Mouse (Mus musculus) adrenal gland, postnatal 25 days (tissue): ENCODE data around the gene Trappc2l. TPM values are rescaled to one million over a fixed set of nuclear protein-coding genes. Genes with fewer than 3 reads are reported as not detected.
A peak's percentile ranks its signal among the peaks of the same experiment; 100 is the strongest.

Source experiments
- DNase-seq: peaks from one replicate; pipeline ENCODE4 v3.0.0; 2021; ENCODE audit warnings: mixed read lengths
- microRNA-seq, 2 experiments: library from miRNA; unstranded; fragments of <30 nt; microRNA quantifications; one replicate each; pipeline ENCODE4 v1.2.0; 2021
- total RNA-seq: library from RNA; stranded (reverse); gene quantifications from 2 replicates; pipeline ENCODE4 v1.2.3, GENCODE M21; 2021

The Trappc2l gene
- total RNA-seq, 1 experiment from 2014 or later = 63.3 TPM

- DNase-seq = peak; percentile 84
Observed at GRCm38 (mm10) chr8:122656056-122656999, 44.9 kb downstream of the Trappc2l start.

DNA sequence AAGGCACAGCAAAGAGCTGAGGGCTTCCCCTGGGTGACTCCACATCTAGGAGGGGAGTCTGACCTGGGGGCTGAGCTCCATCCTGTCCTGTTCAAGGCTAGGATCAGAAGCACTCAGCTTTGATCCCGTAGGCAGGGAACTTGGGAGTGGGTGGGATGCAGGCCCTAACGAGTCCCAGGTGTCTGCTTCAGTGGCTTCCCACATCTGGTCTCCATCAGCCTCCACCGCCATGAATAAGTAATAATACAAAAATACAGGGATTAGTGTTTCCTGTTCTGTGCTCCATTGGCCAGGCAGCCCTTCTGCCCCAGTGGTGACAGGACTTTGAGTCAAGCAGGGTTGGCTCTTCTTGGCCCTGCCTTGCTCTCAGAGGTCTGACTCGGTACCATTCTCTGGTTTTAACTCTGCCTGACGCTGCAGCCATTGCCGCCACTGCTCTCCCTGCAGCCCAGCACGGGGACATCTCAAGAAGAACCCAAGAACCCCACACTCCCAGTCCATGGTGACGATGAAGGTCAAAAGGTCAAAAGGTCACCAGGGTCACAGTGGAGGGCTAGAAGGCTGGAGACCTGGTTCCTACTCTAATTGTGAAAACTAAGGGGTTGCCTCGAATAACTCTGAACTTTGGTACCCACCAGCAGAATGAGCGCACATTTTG lies 46.8 kb downstream of the Trappc2l start:
- DNase-seq = no peak

GRCm38 (mm10) chr8:122658807-122659160 lies 47.3 kb downstream of the Trappc2l start:
- DNase-seq = no peak

DNA sequence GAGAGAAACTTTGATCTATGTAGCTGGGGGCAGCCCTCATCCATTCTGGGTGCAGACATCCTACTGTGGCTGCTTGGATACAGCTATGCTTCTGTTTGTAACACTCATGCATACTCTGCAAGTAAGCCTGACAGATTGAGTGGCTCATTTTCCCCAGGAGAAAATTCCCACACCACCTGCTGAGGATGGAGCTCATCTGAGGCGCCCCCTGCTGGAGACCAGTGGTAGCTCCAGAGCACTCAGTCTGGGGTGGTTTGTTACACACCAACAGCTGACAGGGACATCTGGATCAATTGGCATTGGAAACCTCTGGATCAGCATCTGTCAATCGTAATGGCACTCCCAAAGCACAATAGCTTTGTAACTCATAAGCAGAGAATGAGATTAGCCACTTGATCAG lies 48.6 kb downstream of the Trappc2l start:
- DNase-seq = no peak

- DNase-seq = no peak
Observed at GRCm38 (mm10) chr8:122661138-122661537, 49.7 kb downstream of the Trappc2l start.

- no peak for DNase-seq
Observed at GRCm38 (mm10) chr8:122661894-122662293, 50.5 kb downstream of the Trappc2l start.

GRCm38 (mm10) chr8:122663106-122663505 lies 51.7 kb downstream of the Trappc2l start:
- no peak for DNase-seq

DNA sequence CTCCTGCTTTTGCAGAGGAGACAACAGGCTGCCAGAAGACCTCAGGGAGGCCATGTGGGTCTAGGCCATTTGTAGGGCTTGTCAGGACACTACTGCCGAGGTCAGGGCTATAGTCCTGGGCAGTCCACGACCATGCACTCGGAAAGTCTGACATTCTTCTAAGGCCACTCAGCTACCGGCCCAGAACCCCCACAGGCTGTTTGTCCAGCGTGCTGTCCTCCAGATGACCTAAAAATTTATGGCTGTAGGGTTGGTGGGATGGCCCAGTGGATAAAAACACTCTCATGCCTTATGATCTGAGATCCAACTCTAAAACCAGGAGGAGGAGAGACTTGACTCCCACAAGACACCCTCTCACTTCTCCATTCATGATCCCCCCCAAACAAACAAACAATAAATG lies 52.2 kb downstream of the Trappc2l start:
- DNase-seq = no peak

- no peak for DNase-seq
Observed at GRCm38 (mm10) chr8:122665221-122665620, 53.8 kb downstream of the Trappc2l start.

- peak; percentile 84 for DNase-seq
Observed at GRCm38 (mm10) chr8:122665667-122666316, 54.4 kb downstream of the Trappc2l start.

Small RNA genes lying within 50 kb of the gene (microRNA-seq; reads per million reads assigned to microRNA genes)
- 0 reads per million in 2 experiments for gene Mir6396

Other genes with a start within 250 kb of the Trappc2l start
- 49.8 and 52.2 TPM in 2 replicates for gene Zc3h18, start 235.0 kb upstream of the Trappc2l start, total RNA-seq
- gene Il17c, start 189.6 kb upstream of the Trappc2l start, total RNA-seq = not detected in 2 replicates
- 25.4 and 27.0 TPM in 2 replicates for gene Cyba, start 178.7 kb upstream of the Trappc2l start, total RNA-seq
- gene Mvd, start 168.2 kb upstream of the Trappc2l start, total RNA-seq = 53.6 and 78.3 TPM in 2 replicates
- gene Snai3, start 150.9 kb upstream of the Trappc2l start, total RNA-seq = not detected in 2 replicates
- 65.3 and 66.5 TPM in 2 replicates for gene Rnf166, start 135.6 kb upstream of the Trappc2l start, total RNA-seq
- gene Ctu2, start 135.5 kb upstream of the Trappc2l start, total RNA-seq = 20.6 and 24.7 TPM in 2 replicates
- 18.3 and 20.1 TPM in 2 replicates for gene Piezo1, start 60.3 kb upstream of the Trappc2l start, total RNA-seq
- gene Cdt1, start 43.6 kb upstream of the Trappc2l start, total RNA-seq = 12.5 and 17.7 TPM in 2 replicates
- gene Aprt, start 34.7 kb upstream of the Trappc2l start, total RNA-seq = 50.6 and 66.4 TPM in 2 replicates
- 6.2 and 7.3 TPM in 2 replicates for gene Galns, start 177 bp upstream of the Trappc2l start, total RNA-seq
- gene Pabpn1l, start 11.1 kb downstream of the Trappc2l start, total RNA-seq = not detected in 2 replicates
- 12.2 and 14.1 TPM in 2 replicates for gene Cbfa2t3, start 87.5 kb downstream of the Trappc2l start, total RNA-seq
- gene Acsf3, start 163.8 kb downstream of the Trappc2l start, total RNA-seq = 36.6 and 40.9 TPM in 2 replicates
- 0.55 TPM in 1 of 2 replicates, not detected in the other for gene Cdh15, start 236.3 kb downstream of the Trappc2l start, total RNA-seq